Mouse (Mus musculus): ENCODE results near the gene Gm3095.
"Not testable (repeated sequence)": the region's sequence is repeated elsewhere in the genome, so short reads cannot be mapped to it uniquely, and the experiment has no call there.

Gene Gm3095

DNA sequence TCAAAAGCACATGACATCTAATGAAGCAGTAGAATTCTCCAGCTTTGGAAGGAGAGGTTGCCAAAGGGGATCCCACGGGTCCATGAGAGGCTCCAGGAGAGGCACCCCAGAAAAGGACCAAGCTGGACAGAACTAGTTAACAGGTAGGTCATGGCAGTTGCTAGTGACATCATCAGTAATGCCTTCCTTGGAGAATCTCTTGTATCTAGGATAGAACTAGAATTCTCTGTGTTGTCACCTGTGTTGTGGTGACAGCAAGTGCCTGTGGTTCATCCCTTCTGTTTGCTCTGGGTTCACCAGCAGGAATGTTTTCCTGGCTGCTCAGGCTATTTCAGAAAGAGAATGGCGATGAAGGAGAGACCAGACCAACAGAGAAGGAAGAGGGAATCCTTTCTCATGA, at the start of gene Gm3095:
TSS of gene Gm3095 (plus strand) at position 301 of the 400 bp plus-strand sequence.
- not testable (repeated sequence) for DNase-seq

DNA sequence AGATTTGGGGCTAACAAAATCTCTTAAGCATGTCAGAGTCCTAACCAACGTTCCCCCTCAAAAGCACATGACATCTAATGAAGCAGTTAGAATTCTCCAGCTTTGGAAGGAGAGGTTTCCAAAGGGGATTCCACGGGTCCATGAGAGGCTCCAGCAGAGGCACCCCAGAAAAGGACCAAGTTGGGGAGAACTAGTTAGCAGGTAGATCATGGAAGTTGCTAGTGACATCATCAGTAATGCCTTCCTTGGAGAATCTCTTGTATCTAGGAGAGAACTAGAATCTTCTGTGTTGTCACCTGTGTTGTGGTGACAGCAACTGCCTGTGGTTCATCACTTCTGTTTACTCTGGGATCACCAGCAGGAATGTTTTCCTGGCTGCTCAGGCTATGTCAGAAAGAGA, 31.9 kb upstream of the Gm3095 start, which contains the start of gene Gm3029:
TSS of gene Gm3029 (plus strand) at position 301 of the 400 bp plus-strand sequence.
- not testable (repeated sequence) for DNase-seq

DNA sequence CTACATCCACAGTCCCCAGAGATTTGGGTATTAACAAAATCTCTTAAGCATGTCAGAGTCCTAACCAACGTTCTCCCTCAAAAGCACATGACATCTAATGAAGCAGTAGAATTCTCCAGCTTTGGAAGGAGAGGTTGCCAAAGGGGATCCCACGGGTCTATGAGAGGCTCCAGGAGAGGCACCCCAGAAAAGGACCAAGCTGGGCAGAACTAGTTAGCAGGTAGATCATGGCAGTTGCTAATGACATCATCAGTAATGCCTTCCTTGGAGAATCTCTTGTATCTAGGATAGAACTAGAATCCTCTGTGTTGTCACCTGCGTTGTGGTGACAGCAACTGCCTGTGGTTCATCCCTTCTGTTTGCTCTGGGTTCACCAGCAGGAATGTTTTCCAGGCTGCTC, 34.7 kb downstream of the Gm3095 start, which contains the start of gene Gm3099:
TSS of gene Gm3099 (plus strand) at position 301 of the 400 bp plus-strand sequence.
- not testable (repeated sequence) for DNase-seq

Data from lung, postnatal 10 days (tissue).